Mouse (Mus musculus) liver, adult 2 months (tissue): Measurements from ENCODE around the gene Prkce.

Experiments
- CTCF ChIP-seq: fragments of 200-500 bp; IDR thresholded peaks from 2 replicates; pipeline ENCODE4 v1.5.1; 2011; ENCODE audit warnings: low read depth, low read length, control low read depth
- POLR2A ChIP-seq: fragments of 200-500 bp; IDR thresholded peaks from 2 replicates; pipeline ENCODE4 v1.6.1; 2011; ENCODE audit warnings: low read length, control low read depth; ENCODE audit not compliant: insufficient read depth; ENCODE audit errors: extremely low read depth

GRCm38 (mm10) chr17:86397097-86397496 lies 229.5 kb downstream of the Prkce start:
- no peak for TF ChIP-seq CTCF
- no peak for TF ChIP-seq POLR2A
